Mouse (Mus musculus) ES-Bruce4 (cell line): ENCODE measurements around the gene Pparg.

Experiments
- CTCF ChIP-seq: IDR thresholded peaks from one replicate; pipeline ENCODE4 v1.8.1; 2011; ENCODE audit warnings: low read depth, low read length
- EP300 ChIP-seq: IDR thresholded peaks from 2 replicates; pipeline ENCODE4 v1.6.1; 2011; ENCODE audit warnings: low read depth, low read length; ENCODE audit not compliant: insufficient read depth
- POLR2A ChIP-seq: IDR thresholded peaks from one replicate; pipeline ENCODE4 v1.8.1; 2011; ENCODE audit warnings: low read length; ENCODE audit not compliant: insufficient read depth

DNA sequence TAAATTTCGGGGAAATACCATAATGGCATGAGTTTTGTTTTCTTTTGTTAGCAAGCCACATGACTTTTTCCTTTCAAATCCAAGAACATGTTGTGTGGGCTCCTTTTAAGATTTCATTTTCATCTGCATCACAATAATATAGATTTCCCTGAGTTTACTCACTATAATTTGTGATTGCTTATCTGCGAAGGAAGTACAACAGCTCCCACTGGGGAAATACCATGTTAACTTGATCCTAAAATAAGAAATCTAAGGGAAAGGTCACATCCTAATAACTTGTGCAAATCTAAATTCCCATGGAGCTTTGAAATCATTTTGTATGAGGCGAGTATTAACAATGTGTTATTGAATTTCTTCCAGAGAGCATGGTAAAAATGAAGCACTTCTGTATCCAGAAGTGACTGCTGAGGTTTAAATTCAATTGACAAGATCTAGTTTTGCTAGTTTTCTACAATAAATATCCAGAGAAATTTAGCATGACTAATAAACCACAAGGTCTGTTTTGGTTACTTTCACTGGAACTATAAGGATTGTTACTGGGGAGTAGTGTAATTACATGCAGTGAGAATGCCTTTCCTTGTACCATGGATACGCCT lies 29.3 kb downstream of the Pparg start:
- TF ChIP-seq CTCF (no peak), EP300 (no peak), POLR2A (no peak)
